Mouse (Mus musculus) limb, embryonic 11.5 days (tissue): ENCODE results near the gene Hdac6. TPM values are rescaled to one million over a fixed set of nuclear protein-coding genes. Genes with fewer than 3 reads are reported as not detected.
"Not testable (repeated sequence)": the region's sequence is repeated elsewhere in the genome, so short reads cannot be mapped to it uniquely, and the experiment has no call there.

Experiments used
- ATAC-seq: fragments of 200-750 bp; cut with Nextera tagmentation; 2 replicates; pipeline ENCODE4 v1.8.0; 2017; ENCODE audit warnings: low read depth; ENCODE audit not compliant: insufficient number of reproducible peaks, low FRiP score, low TSS enrichment
- DNase-seq: peaks from one replicate; pipeline ENCODE4 v3.0.0-alpha.2; 2015; ENCODE audit warnings: low spot score
- H3K27ac ChIP-seq: fragments of 300-500 bp; sonication (generic); replicated peaks from 2 replicates; pipeline ENCODE4 v1.5.1; 2014; ENCODE audit warnings: low read depth, mild to moderate bottlenecking, low read length
- H3K27me3 ChIP-seq: fragments of 300-500 bp; sonication (generic); 2 replicates; pipeline ENCODE4 v1.6.1; 2014; ENCODE audit warnings: mild to moderate bottlenecking, low read length, mixed read lengths; ENCODE audit not compliant: control insufficient read depth, insufficient read depth
- H3K36me3 ChIP-seq: fragments of 300-500 bp; sonication (generic); 2 replicates; pipeline ENCODE4 v1.6.1; 2014; ENCODE audit warnings: mild to moderate bottlenecking, low read length, moderate library complexity, mixed read lengths; ENCODE audit not compliant: control insufficient read depth, insufficient read depth
- H3K4me1 ChIP-seq: fragments of 300-500 bp; sonication (generic); 2 replicates; pipeline ENCODE4 v1.6.1; 2014; ENCODE audit warnings: low read length, mixed read lengths; ENCODE audit not compliant: control insufficient read depth, insufficient read depth
- H3K4me2 ChIP-seq: fragments of 300-500 bp; sonication (generic); 2 replicates; pipeline ENCODE4 v1.6.1; 2014; ENCODE audit warnings: low read depth, mild to moderate bottlenecking, moderate library complexity; ENCODE audit not compliant: severe bottlenecking
- H3K4me3 ChIP-seq: fragments of 300-500 bp; sonication (generic); 2 replicates; pipeline ENCODE4 v1.5.1; 2014; ENCODE audit warnings: low read depth, low read length
- H3K9ac ChIP-seq: fragments of 300-500 bp; sonication (generic); 2 replicates; pipeline ENCODE4 v1.6.1; 2014; ENCODE audit warnings: mild to moderate bottlenecking, low read length
- H3K9me3 ChIP-seq: fragments of 300-500 bp; sonication (generic); 2 replicates; pipeline ENCODE4 v1.6.1; 2016; ENCODE audit warnings: low read length; ENCODE audit not compliant: control insufficient read depth
- WGBS: fragments of 180-500 bp; shearing (Covaris S2); extraction: QIAGEN DNeasy Blood & Tissue Kit; methylation state at CpG from one replicate; pipeline ENCODE4 v1.1.7; 2014; 5-methylcytosine and 5-hydroxymethylcytosine counted together
- polyA plus RNA-seq: library from polyadenylated mRNA; unstranded; fragments of >200 nt; fragmentation: Nextera tagmentation; extraction: Ambion mirVana; gene quantifications from 2 replicates; pipeline ENCODE4 v1.2.1, GENCODE M21; 2014

Hdac6 gene
- polyA plus RNA-seq, 1 experiment from 2014 or later, result 43.6 TPM

DNA sequence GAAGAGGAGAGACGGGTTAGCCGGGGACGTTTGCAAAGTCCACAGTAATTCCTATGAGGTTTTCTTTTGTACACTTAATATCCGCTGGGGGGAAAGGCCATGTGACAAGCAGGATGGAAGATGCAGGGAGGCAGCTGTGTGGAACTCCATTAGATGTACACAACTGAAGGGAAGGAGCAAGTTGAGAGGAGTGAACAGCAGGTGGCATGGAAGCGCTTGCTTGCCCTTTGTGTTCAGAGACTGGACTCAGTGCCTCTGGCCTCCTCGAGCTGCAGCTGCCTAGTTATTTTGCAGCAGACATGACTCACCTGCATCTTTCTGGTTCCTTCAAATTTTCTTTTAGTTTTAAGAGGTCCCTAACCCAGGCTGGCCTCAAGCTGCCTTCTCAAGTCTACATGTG, 37.2 kb downstream of the Hdac6 start:
- H3K4me2 ChIP-seq, result no peak overlapping the region
- no peaks in the 10 kb centered on the region for H3K27me3 ChIP-seq
- WGBS, result 61% methylated on average over 6 of the region's 6 CpGs
- no peaks in the 10 kb centered on the region for H3K9me3 ChIP-seq
- no peaks in the 10 kb centered on the region for H3K4me1 ChIP-seq
- DNase-seq (no peak), ATAC-seq (no peak)
- H3K36me3 ChIP-seq, result peaks cover 2% of the 10 kb centered on the region; the same call in 1 of the 2 replicates
- no peak overlapping the region for H3K9ac ChIP-seq
- no peak overlapping the region for H3K27ac ChIP-seq
- no peak overlapping the region for H3K4me3 ChIP-seq

DNA sequence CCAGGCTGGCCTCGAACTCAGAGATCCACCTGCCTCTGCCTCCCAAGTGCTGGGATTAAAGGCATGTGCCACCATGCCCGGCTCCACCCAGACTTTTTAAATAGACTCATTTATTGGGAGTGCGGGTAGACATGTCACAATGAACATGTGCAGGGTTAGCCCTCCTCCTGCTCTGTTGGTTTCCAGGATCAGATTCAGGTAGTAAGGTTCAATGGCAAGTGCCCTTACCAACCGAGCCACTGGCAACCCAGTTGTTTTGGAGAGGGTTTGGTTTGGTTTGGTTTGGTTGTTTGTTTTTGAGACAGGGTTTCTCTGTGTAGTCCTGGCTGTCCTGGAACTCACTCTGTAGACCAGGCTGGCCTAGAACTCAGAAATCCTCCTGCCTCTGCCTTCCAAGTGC, 38.4 kb downstream of the Hdac6 start, which contains the start of gene Gm10490:
Gene Gm10490 (plus strand): TSS at position 301 of the 400 bp plus-strand sequence.
- not testable (repeated sequence) for H3K27me3 ChIP-seq, ATAC-seq, H3K27ac ChIP-seq, H3K4me1 ChIP-seq, H3K4me3 ChIP-seq, DNase-seq, H3K4me2 ChIP-seq, H3K36me3 ChIP-seq, H3K9ac ChIP-seq, H3K9me3 ChIP-seq
- WGBS, result 87% methylated on average over 4 of the region's 4 CpGs

GRCm38 (mm10) chrX:7907735-7908134, 40.0 kb downstream of the Hdac6 start, which contains the start of gene Gm10491:
Gene Gm10491, minus strand, starts transcription at chrX:7907835.
- WGBS, result 88% methylated on average over 5 of the region's 5 CpGs

DNA sequence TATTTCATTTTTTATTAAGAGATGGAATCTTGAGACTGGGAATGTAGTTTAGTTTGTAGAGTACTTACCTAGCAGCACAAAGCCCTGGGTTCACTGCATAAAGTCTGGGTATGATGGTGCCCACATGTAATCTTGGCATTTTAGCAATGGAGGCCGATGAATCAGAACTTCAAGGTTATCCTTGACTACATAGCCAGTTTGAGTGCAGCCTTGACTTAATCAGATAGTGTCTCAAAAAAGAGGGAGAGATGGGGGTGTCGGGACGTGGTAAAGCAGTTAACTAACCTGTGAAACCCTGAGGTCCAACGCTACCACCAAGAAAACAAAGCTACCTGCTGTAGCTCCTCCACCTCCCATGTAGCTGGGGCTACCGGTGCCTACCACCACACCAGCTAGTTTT, 43.2 kb downstream of the Hdac6 start:
- ATAC-seq, result no peak
- H3K9ac ChIP-seq, result no peak overlapping the region
- 90% methylated on average over 5 of the region's 5 CpGs for WGBS

More at GRCm38 (mm10) chrX:7907735-7908134, 40.0 kb downstream of the Hdac6 start, which contains the start of gene Gm10491:
- ATAC-seq (no peak), DNase-seq (no peak)
- no peaks in the 10 kb centered on the region for H3K27me3 ChIP-seq
- no peak within 1 kb of the TSS for H3K9ac ChIP-seq
- H3K4me2 ChIP-seq, result no peak within 1 kb of the TSS
- no peak within 1 kb of the TSS for H3K4me3 ChIP-seq
- no peaks in the 10 kb centered on the region for H3K4me1 ChIP-seq
- peaks cover 2% of the 10 kb centered on the region; the same call in 1 of the 2 replicates for H3K36me3 ChIP-seq
- no peaks in the 10 kb centered on the region for H3K9me3 ChIP-seq
- H3K27ac ChIP-seq, result no peak within 1 kb of the TSS

DNA sequence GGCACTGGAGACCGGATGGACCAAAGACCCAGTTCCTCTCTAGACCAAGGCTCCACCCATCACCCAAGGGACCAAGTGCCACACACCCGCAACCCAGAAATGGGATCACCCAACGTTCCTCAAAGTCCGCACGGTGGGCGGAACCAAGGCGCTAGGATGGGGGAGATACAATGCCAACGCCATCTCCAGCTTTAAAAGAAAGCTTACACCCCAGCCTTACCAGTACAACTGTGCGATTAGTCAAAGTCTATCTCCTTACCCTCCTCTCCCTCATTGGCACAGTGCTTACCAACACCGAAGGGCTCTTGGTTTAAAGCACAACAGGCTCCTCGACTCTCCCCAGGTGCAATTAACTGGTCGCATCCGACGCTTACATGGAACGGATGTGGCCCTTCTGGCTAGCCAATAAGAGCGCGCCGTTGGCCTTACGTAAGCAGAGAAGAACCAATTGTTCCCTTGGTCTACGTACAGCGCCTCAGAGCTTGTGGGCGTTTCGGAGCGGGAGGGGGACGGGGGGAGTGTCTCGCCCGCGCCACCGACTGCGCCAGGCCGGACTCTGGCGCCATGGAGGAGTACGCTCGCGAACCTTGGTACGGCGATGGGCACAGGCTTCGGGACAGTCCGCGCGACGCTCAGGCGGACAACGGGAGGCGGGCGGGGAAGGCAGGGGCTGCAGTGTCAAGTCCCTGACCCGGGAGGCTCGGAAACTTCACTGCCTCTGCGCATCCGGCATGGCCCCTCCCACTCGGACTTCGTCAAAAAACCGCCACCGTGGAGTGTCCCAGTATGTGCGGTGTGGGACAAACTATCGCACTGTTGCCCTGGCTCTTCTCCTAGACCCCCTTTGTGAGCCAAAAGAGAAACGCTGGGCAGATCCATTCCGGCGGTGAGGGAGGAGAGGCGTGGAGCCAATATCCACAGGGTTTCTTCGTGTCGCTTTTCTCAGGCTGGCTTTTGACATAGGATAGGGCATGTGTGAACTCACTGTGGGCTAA, 48.5 kb downstream of the Hdac6 start, which contains the start of the genes Pqbp1 and Timm17b:
Gene Pqbp1 (minus strand): TSS at position 390 of the 995 bp plus-strand sequence.
Gene Timm17b (plus strand): TSS at position 478 of the 995 bp plus-strand sequence.
- Histone ChIP-seq H3K4me3 (peak within 1 kb of the TSS; percentile 53), H3K4me2 (peak within 1 kb of the TSS; percentile 52), H3K27ac (peak within 1 kb of the TSS; percentile 73; the same call in 1 of the 2 replicates), H3K27me3 (no peaks in the 10 kb centered on the region), H3K36me3 (peaks cover 7% of the 10 kb centered on the region; the same call in 1 of the 2 replicates), H3K9me3 (no peaks in the 10 kb centered on the region), H3K9ac (peak within 1 kb of the TSS; percentile 59), H3K4me1 (no peaks in the 10 kb centered on the region)
- WGBS, result 16% methylated on average over 62 of the region's 62 CpGs
- ATAC-seq, result peak; percentile 97
- peak; percentile 84 for DNase-seq

More for the DNA sequence above, 43.2 kb downstream of the Hdac6 start:
- H3K9me3 ChIP-seq, result no peaks in the 10 kb centered on the region
- no peak overlapping the region for H3K27ac ChIP-seq
- no peaks in the 10 kb centered on the region for H3K4me1 ChIP-seq
- H3K4me2 ChIP-seq, result no peak overlapping the region
- H3K4me3 ChIP-seq, result no peak overlapping the region
- no peak for DNase-seq
- H3K27me3 ChIP-seq, result no peaks in the 10 kb centered on the region
- peaks cover 2% of the 10 kb centered on the region; the same call in 1 of the 2 replicates for H3K36me3 ChIP-seq

- ATAC-seq (no peak), DNase-seq (no peak)
- no peak overlapping the region for H3K27ac ChIP-seq
- no peaks in the 10 kb centered on the region for H3K4me1 ChIP-seq
- H3K4me2 ChIP-seq, result peak overlapping the region; percentile 52
- peaks cover 7% of the 10 kb centered on the region; the same call in 1 of the 2 replicates for H3K36me3 ChIP-seq
- H3K9me3 ChIP-seq, result no peaks in the 10 kb centered on the region
- H3K4me3 ChIP-seq, result peak overlapping the region; percentile 53
- WGBS, result 34% methylated on average over 13 of the region's 13 CpGs
- H3K27me3 ChIP-seq, result no peaks in the 10 kb centered on the region
- H3K9ac ChIP-seq, result peak overlapping the region; percentile 45; the same call in 1 of the 2 replicates
Observed at GRCm38 (mm10) chrX:7898211-7898610, 49.5 kb downstream of the Hdac6 start.

GRCm38 (mm10) chrX:7883841-7884567, 63.7 kb downstream of the Hdac6 start, which contains the start of gene Slc35a2:
Gene Slc35a2, plus strand, starts transcription at chrX:7884028.
- 0 out of 2 replicates have a peak within 1 kb of the TSS, but pooled peaks have one; percentile 2 for H3K27ac ChIP-seq
- H3K9ac ChIP-seq, result no peak within 1 kb of the TSS
- H3K36me3 ChIP-seq, result no peaks in the 10 kb centered on the region
- ATAC-seq (peak; percentile 91), DNase-seq (peak; percentile 77)
- H3K4me1 ChIP-seq, result no peaks in the 10 kb centered on the region
- peak within 1 kb of the TSS; percentile 51 for H3K4me2 ChIP-seq
- H3K4me3 ChIP-seq, result peak within 1 kb of the TSS; percentile 51
- 15% methylated on average over 49 of the region's 49 CpGs for WGBS
- H3K9me3 ChIP-seq, result no peaks in the 10 kb centered on the region
- H3K27me3 ChIP-seq, result no peaks in the 10 kb centered on the region
